Mouse (Mus musculus) bone marrow macrophage, adult 2 months (primary cell): ENCODE data around the gene Lgi1.

Source experiments
- CTCF ChIP-seq: IDR thresholded peaks from 2 replicates; pipeline ENCODE4 v1.5.1; 2012; ENCODE audit warnings: low read depth, mild to moderate bottlenecking, low read length, moderate library complexity
- POLR2A ChIP-seq: IDR thresholded peaks from 2 replicates; pipeline ENCODE4 v1.6.1; 2012; ENCODE audit warnings: mild to moderate bottlenecking, low read depth, low read length, borderline replicate concordance

GRCm38 (mm10) chr19:38276226-38276625 lies 11.9 kb downstream of the Lgi1 start:
- no peak for TF ChIP-seq CTCF
- TF ChIP-seq POLR2A: no peak
